10 mouse cellular contexts compared by ENCODE assay signal in the genomic region with DNA sequence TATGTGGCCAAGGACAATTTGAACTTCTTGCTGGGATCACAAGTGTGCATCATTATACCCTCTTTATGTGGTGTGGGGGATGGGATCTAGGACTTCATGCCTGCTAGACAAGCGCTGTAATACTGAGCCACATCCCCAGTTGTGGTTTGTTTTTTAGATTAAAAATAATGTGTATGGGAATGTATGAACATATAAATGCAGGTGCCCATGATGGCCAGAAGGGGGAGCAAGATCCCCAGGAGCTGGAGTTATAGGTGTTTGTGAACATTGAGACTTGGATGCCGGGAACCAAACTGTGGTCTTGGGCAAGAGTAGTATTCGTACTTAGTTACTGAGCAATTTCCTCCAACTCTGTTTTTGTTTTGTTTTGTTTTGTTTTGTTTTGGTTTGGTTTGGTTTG. TPM values are rescaled to one million over a fixed set of nuclear protein-coding genes. Genes with fewer than 3 reads are reported as not detected.
DNase-seq lines count a peak whose midpoint lies in the region; ATAC-seq and TF ChIP-seq lines count a peak whose summit lies in the region.
"Had no signal": no experiment of that assay in that cellular context is flagged by ENCODE, and none has a peak within 500 bp of the region (broad histone marks: within the 10 kb centered on the region; RNA-seq: fewer than 3 reads in every experiment).

No protein-coding gene starts in this region.

- WGBS in intestine, postnatal 0 days, result 85% methylated on average over 3 of the region's 3 CpGs
- WGBS in intestine, embryonic 15.5 days, result 81% methylated on average over 3 of the region's 3 CpGs

- peak; percentile 58 for DNase-seq in 3T3-L1 (ENCODE audit: low read depth, low spot score)
- DNase-seq in ES-CJ7 (ENCODE audit: low read depth, low spot score), result peak; percentile 76
- no peak for DNase-seq in right cerebral cortex, postnatal 25 days

- no peak for ATAC-seq in intestine, postnatal 0 days
- no peak for ATAC-seq in intestine, embryonic 15.5 days
- no peak for ATAC-seq in megakaryocyte, adult 5-6 weeks (ENCODE audit: poor library complexity, severe bottlenecking)
- no peak for ATAC-seq in monocyte, adult 5-6 weeks (replicated peaks; ENCODE audit: insufficient number of reproducible peaks, low FRiP score, low TSS enrichment, poor library complexity, severe bottlenecking)
- ATAC-seq: activated CD4-positive, CD25-positive, alpha-beta regulatory T cell, adult 4 months had no signal

- no peaks in the 10 kb centered on the region for H3K27me3 ChIP-seq in intestine, postnatal 0 days (replicated peaks; ENCODE audit: control insufficient read depth, insufficient read depth, low read length)
- no peaks in the 10 kb centered on the region for H3K27me3 ChIP-seq in intestine, embryonic 15.5 days (replicated peaks)

- peak; percentile 74 for TF ChIP-seq CTCF in intestine, postnatal 0 days (IDR thresholded peaks at IDR 0.05; ENCODE audit: low read depth)
- peak; percentile 34; the same call in 1 of the 2 replicates for TF ChIP-seq CTCF in cortical plate, adult 2 months (IDR thresholded peaks at IDR 0.05; ENCODE audit: extremely low read depth, insufficient read depth, low read length)

- H3K9ac ChIP-seq in intestine, postnatal 0 days (ENCODE audit: low read depth, low read length), result no peak overlapping the region
- H3K9ac ChIP-seq in intestine, embryonic 15.5 days, result no peak overlapping the region
- H3K9ac ChIP-seq: midbrain, embryonic 12.5 days had no signal

- TF ChIP-seq POLR2A in cortical plate, adult 2 months (IDR thresholded peaks at IDR 0.05; ENCODE audit: extremely low read depth, insufficient read depth, low read length), result no peak

- H3K4me1 ChIP-seq in intestine, postnatal 0 days (replicated peaks; ENCODE audit: control insufficient read depth, insufficient read depth, low read length), result peaks cover 13% of the 10 kb centered on the region; the same call in 1 of the 2 replicates
- peaks cover 40% of the 10 kb centered on the region for H3K4me1 ChIP-seq in intestine, embryonic 15.5 days (replicated peaks)
- no peaks in the 10 kb centered on the region for H3K4me1 ChIP-seq in cortical plate, adult 2 months (ENCODE audit: control insufficient read depth, insufficient read depth, low read length)

- 0 out of 2 replicates have a peak overlapping the region, but pooled peaks have one; percentile 37 for H3K4me2 ChIP-seq in intestine, postnatal 0 days (replicated peaks; ENCODE audit: low read depth)
- no peak overlapping the region for H3K4me2 ChIP-seq in intestine, embryonic 15.5 days (replicated peaks)
- H3K4me2 ChIP-seq: midbrain, embryonic 12.5 days had no signal

- H3K9me3 ChIP-seq in intestine, postnatal 0 days (ENCODE audit: control insufficient read depth), result no peaks in the 10 kb centered on the region
- H3K9me3 ChIP-seq in intestine, embryonic 15.5 days, result no peaks in the 10 kb centered on the region
- H3K9me3 ChIP-seq: midbrain, embryonic 12.5 days had no signal

- H3K4me3 ChIP-seq in intestine, postnatal 0 days (ENCODE audit: low read depth, low read length), result no peak overlapping the region
- no peak overlapping the region for H3K4me3 ChIP-seq in intestine, embryonic 15.5 days (replicated peaks)
- no peak overlapping the region for H3K4me3 ChIP-seq in cortical plate, adult 2 months (ENCODE audit: insufficient read depth, low read length)
- H3K4me3 ChIP-seq: midbrain, embryonic 12.5 days had no signal

- peak overlapping the region; percentile 92 for H3K27ac ChIP-seq in intestine, postnatal 0 days (ENCODE audit: low read depth, low read length)
- no peak overlapping the region for H3K27ac ChIP-seq in intestine, embryonic 15.5 days
- H3K27ac ChIP-seq in cortical plate, adult 2 months (ENCODE audit: insufficient read depth, low read length), result no peak overlapping the region
- H3K27ac ChIP-seq: midbrain, embryonic 12.5 days had no signal

- no peaks in the 10 kb centered on the region for H3K36me3 ChIP-seq in intestine, postnatal 0 days (ENCODE audit: control insufficient read depth, insufficient read depth)
- no peaks in the 10 kb centered on the region for H3K36me3 ChIP-seq in intestine, embryonic 15.5 days
- H3K36me3 ChIP-seq: midbrain, embryonic 12.5 days had no signal

RNA-seq across cellular contexts. Expression of a gene that starts 1.3 kb away (rescaled TPM):
- 104 and 105 TPM in 2 replicates for polyA plus RNA-seq in intestine, postnatal 0 days (2015; fragmentation: Nextera tagmentation; extraction: Ambion mirVana)
- 30.8 and 31.8 TPM in 2 replicates for polyA plus RNA-seq in intestine, embryonic 15.5 days (2015; fragmentation: Nextera tagmentation; extraction: Ambion mirVana)
- polyA plus RNA-seq in cortical plate, adult 2 months (2012; rRNA removed), result 22.5 and 23.4 TPM in 2 replicates
- total RNA-seq in megakaryocyte, adult 5-6 weeks (2015), result 69.6 and 73.1 TPM in 2 replicates
- 56.2 and 66.0 TPM in 2 replicates for total RNA-seq in megakaryocyte, adult 5-6 weeks (2017)
- total RNA-seq in monocyte, adult 5-6 weeks (2017), result 49.3 to 85.9 TPM (median 54.0 TPM) in 3 replicates

RNA-seq across cellular contexts. Expression of a gene that starts 38.0 kb away (rescaled TPM):
- 3.2 and 3.7 TPM in 2 replicates for polyA plus RNA-seq in intestine, postnatal 0 days (2015; fragmentation: Nextera tagmentation; extraction: Ambion mirVana)
- 7.7 and 8.8 TPM in 2 replicates for polyA plus RNA-seq in intestine, embryonic 15.5 days (2015; fragmentation: Nextera tagmentation; extraction: Ambion mirVana)
- polyA plus RNA-seq in cortical plate, adult 2 months (2012; rRNA removed), result 7.5 and 7.7 TPM in 2 replicates
- total RNA-seq in megakaryocyte, adult 5-6 weeks (2015), result 1.5 and 1.6 TPM in 2 replicates
- 2.9 and 3.3 TPM in 2 replicates for total RNA-seq in megakaryocyte, adult 5-6 weeks (2017)
- 2.3 to 7.1 TPM (median 5.0 TPM) in 3 replicates for total RNA-seq in monocyte, adult 5-6 weeks (2017)

RNA-seq across cellular contexts. Expression of a gene that starts 38.1 kb away (rescaled TPM):
- 69.1 and 75.1 TPM in 2 replicates for polyA plus RNA-seq in intestine, postnatal 0 days (2015; fragmentation: Nextera tagmentation; extraction: Ambion mirVana)
- polyA plus RNA-seq in intestine, embryonic 15.5 days (2015; fragmentation: Nextera tagmentation; extraction: Ambion mirVana), result 127 and 138 TPM in 2 replicates
- 51.4 and 53.6 TPM in 2 replicates for polyA plus RNA-seq in cortical plate, adult 2 months (2012; rRNA removed)
- 61.8 and 65.2 TPM in 2 replicates for total RNA-seq in megakaryocyte, adult 5-6 weeks (2015)
- 65.1 and 73.7 TPM in 2 replicates for total RNA-seq in megakaryocyte, adult 5-6 weeks (2017)
- 50.9 to 77.2 TPM (median 60.4 TPM) in 3 replicates for total RNA-seq in monocyte, adult 5-6 weeks (2017)
